Mouse (Mus musculus): ENCODE data around the gene Gdpd3.

The Gdpd3 gene

DNA sequence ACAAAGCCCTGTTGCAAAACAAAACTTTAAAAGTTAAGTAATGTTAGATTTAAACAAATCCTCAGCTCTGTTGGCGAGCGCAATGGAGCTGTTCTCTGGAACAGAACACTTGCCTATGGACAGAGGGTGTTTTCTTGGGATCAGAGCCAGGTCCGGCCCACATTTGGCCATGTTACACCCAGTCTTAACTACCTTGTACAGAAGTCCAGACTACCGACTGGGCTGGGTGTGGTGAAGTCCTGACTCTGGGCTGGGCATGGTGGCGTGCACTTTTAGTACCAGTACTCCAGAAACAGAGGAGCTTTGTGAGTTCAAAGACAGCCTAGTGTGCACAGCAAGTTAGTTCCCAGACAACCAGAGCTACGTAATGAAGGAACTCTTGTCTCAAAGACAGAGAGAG, 40.8 kb downstream of the Gdpd3 start:
- DNase-seq (ENCODE audit: low spot score in 2 of 2), result peak in 1 of 2 experiments; percentile 44

DNA sequence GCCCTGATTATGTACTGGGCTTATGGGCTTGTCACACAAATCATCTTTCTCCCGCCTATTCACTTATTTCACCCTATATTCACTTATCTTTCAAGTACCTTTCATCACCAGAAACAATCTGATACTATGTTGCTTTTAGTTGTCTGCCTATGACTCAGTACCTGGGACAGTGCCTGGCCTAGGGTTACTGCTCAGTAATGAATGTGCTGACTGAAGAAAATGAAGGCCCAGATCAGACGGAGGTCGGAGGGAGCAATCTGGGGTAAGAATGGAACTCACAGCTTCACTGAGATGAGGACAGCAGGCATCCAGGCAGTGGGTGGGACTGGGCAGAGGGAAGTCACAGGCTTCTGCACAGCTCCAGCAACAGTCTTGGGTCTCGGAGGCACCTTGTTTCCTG, 41.3 kb downstream of the Gdpd3 start:
- no peak for DNase-seq (ENCODE audit: low spot score in 2 of 2)

DNA sequence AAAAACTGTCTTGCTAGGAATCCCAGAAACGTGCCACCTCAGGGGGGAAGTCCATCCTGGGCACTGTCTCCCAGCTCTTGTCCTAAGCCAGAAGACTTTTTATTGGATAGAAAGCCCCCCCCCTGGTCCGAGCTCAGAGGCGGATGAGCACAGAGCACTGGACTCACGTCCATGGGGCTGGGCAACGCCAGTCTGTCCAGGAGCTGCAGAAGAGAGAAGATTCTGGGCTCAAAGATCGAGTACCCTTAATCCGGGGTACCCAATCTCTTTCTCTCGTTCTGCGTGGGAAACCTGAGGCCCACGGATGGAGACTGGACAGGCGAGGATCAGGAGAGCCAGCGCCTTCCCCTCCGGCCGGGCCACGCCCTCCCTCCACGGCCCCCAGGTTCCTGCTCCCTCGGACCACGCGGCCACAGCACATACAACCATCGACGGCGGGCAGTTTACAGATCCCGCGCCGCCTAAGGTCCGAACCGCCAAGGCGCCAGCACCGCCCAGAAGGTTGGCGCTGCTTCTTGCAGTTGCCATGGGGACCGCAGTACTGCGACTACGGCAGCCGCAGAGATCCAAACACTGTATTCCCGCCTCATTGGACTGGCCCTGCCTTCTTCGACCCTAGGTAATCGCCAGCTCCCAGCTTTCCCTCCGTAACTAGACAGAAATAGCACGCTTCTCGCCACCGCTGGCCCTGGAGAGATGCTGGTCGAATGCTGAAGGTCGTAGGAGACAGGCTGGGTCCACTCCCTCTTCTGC, 42.7 kb downstream of the Gdpd3 start:
- DNase-seq (ENCODE audit: low spot score in 2 of 2), result peak; percentile 82 to 90

- DNase-seq (ENCODE audit: low spot score in 2 of 2), result no peak
These were observed 43.7 kb downstream of the Gdpd3 start for GRCm38 (mm10) chr7:126809723-126810369.

- no peak for DNase-seq (ENCODE audit: low spot score in 2 of 2)
These were observed 49.6 kb downstream of the Gdpd3 start for GRCm38 (mm10) chr7:126815726-126816222.

- DNase-seq (ENCODE audit: low spot score in 2 of 2), result no peak
These were observed 50.4 kb downstream of the Gdpd3 start for GRCm38 (mm10) chr7:126816494-126816893.

DNA sequence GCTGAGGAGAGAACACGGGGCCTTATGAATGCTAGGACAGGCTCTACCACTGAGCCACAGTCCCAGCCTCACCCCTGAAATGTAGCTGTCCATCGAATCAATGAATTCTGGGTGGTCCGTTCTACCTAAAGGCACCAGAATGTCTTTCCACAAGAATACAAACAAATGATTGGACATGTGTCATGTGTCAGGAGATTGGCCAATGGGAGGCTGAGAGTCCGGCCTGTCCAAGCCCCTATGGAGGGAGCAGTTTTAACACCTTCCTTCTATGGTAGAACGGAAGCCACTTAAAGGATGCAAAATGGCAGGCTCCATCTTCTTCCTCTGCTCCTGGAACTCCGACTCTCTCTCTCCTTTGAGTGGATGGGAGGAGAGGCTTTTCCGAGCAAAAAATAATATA, 51.5 kb downstream of the Gdpd3 start:
- no peak for DNase-seq (ENCODE audit: low spot score in 2 of 2)

- DNase-seq (ENCODE audit: low spot score in 2 of 2), result no peak
These were observed 52.7 kb downstream of the Gdpd3 start for GRCm38 (mm10) chr7:126818818-126819217.

DNA sequence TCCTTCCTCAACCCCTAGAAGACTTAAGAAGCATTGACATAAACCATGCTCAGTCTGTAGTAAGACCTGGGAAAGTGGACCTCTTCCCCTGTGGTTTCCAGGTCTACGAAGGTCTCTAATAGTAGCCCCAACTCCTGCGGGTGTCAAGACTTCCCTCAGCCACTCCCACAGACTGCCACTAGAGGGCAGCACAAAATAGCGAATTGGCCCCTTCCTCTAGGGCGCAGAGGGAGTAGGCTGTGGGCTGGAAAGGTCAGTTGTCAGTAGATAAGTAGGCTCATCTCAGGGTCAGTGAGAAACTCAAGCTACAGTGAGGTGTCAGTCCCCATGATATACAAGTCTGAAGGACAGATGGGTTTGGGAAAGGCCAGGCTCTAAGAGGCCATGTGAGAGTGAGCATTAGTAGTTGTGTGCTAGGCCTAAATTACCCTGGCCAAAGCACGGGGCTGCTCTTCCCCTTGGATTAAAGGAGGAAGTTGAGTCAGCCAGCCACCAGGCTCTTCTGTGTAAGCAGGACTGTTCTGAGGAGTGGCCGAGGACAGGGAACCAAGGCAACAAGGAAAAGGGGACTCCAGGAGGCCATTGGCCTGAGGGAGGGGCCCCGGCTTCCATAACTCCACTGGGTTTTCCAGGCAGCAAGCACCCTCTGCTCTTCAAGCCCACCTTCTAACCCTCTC, 55.8 kb downstream of the Gdpd3 start:
- peak; percentile 67 to 76 for DNase-seq (ENCODE audit: low spot score in 2 of 2)

- DNase-seq (ENCODE audit: low spot score in 2 of 2), result no peak
These were observed 56.6 kb downstream of the Gdpd3 start for GRCm38 (mm10) chr7:126822741-126823140.

- DNase-seq (ENCODE audit: low spot score in 2 of 2), result no peak
These were observed 57.1 kb downstream of the Gdpd3 start for GRCm38 (mm10) chr7:126823202-126823711.

DNA sequence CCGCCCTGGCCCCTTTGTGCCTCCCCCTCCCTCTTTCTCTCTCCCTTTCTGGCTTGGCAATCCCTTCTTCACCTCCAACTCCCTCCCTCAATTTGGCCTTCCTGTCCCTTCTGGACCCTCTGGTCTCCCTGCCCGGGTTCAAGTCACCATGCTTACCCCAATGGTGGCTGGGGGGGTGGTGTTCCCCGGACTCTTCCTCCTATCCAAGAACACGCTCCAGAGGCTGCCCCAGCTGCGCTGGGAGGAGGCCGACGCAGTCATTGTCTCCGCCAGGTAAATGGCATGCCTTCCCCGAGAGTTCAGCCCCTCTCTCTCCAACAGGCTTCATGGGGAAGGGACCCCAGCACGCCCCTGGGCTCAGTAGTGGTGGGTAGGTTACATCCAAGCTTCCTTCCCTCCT, 57.8 kb downstream of the Gdpd3 start:
- no peak for DNase-seq (ENCODE audit: low spot score in 2 of 2)

Measured in urinary bladder, postnatal 36 days (tissue).